Mouse (Mus musculus) thymus, adult 2 months (tissue): ENCODE measurements around the gene Gprin1. TPM values are rescaled to one million over a fixed set of nuclear protein-coding genes. Genes with fewer than 3 reads are reported as not detected.

Experiments
- DNase-seq: peaks from one replicate; pipeline ENCODE4 v3.0.0; 2021
- H3K27ac ChIP-seq: fragments of 200-500 bp; 2 replicates; pipeline ENCODE4 v1.5.1; 2012; ENCODE audit warnings: low read length, control low read depth; ENCODE audit not compliant: control insufficient read depth, insufficient read depth
- H3K27me3 ChIP-seq: fragments of 200-500 bp; 2 replicates; pipeline ENCODE4 v1.6.1; 2012; ENCODE audit warnings: mild to moderate bottlenecking, low read length, moderate library complexity, mixed read lengths; ENCODE audit not compliant: control insufficient read depth, insufficient read depth
- H3K36me3 ChIP-seq: fragments of 200-500 bp; 2 replicates; pipeline ENCODE4 v1.6.1; 2012; ENCODE audit warnings: mild to moderate bottlenecking, low read length, moderate library complexity; ENCODE audit not compliant: control insufficient read depth, insufficient read depth
- H3K4me1 ChIP-seq: fragments of 200-500 bp; replicated peaks from 2 replicates; pipeline ENCODE4 v1.6.1; 2012; ENCODE audit warnings: low read length; ENCODE audit not compliant: control insufficient read depth, insufficient read depth
- H3K4me3 ChIP-seq: fragments of 200-500 bp; 2 replicates; pipeline ENCODE4 v1.5.1; 2012; ENCODE audit warnings: mild to moderate bottlenecking, low read length, control low read depth, moderate library complexity; ENCODE audit not compliant: control insufficient read depth, insufficient read depth
- CTCF ChIP-seq: fragments of 200-500 bp; IDR thresholded peaks from 2 replicates; pipeline ENCODE4 v1.5.1; 2012; ENCODE audit warnings: mild to moderate bottlenecking, control low read depth, low read length, moderate library complexity, borderline replicate concordance; ENCODE audit not compliant: control insufficient read depth, poor library complexity, insufficient read depth; ENCODE audit errors: extremely low read depth
- POLR2A ChIP-seq: fragments of 200-500 bp; IDR thresholded peaks from 2 replicates; pipeline ENCODE4 v1.6.1; 2012; ENCODE audit warnings: mild to moderate bottlenecking, low read length, control low read depth, moderate library complexity; ENCODE audit not compliant: control insufficient read depth, poor library complexity, insufficient read depth; ENCODE audit errors: extremely low read depth
- WGBS: fragments of 180-500 bp; shearing (Covaris S2); methylation state at CpG from one replicate; pipeline ENCODE4 v1.1.7; 2018; 5-methylcytosine and 5-hydroxymethylcytosine counted together
- polyA plus RNA-seq: library from polyadenylated mRNA; depleted of rRNA; stranded (reverse); fragments of >200 nt; gene quantifications from 2 replicates; pipeline ENCODE4 v1.2.3, GENCODE M21; 2012; rRNA removed

The Gprin1 gene
- polyA plus RNA-seq = 0.18 and 0.19 TPM in 2 replicates

DNA sequence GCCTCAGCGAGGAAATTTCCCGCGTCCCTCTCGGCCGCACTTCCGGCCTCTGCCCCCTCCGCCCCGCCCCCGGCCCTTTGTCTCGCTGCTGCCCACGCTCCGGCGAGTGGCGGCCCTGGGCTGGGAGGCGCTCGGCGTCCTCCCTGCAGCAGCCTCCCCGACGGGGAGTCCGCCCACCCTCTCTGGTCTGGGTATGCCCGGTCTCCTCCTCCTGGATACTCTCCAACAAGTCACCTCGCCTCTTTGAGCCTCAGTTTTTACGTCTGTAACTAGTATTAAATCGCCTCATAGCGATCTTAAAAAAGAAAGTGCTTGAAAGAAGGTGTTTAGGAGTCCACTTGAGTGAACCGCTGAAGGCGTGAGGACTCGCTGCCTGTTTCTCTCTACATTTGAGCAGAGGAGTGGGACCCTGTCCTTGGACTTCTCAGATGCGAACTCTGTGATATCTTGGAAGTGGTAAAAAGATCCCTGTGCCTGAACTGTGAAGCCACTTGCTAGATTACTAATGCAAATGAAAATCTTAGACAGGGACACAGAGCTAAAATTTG, at the start of gene Gprin1:
Gene Gprin1, minus strand, starts transcription at position 11 of the 548 bp plus-strand sequence.
- WGBS = 9% methylated on average over 29 of the region's 29 CpGs
- Histone ChIP-seq H3K27ac (no peak within 1 kb of the TSS), H3K4me1 (peaks cover 6% of the 10 kb centered on the region), H3K36me3 (no peaks in the 10 kb centered on the region), H3K4me3 (no peak within 1 kb of the TSS), H3K27me3 (peaks cover 7% of the 10 kb centered on the region; the same call in 1 of the 2 replicates)
- TF ChIP-seq POLR2A (no peak), CTCF (no peak)
- no peak for DNase-seq

DNA sequence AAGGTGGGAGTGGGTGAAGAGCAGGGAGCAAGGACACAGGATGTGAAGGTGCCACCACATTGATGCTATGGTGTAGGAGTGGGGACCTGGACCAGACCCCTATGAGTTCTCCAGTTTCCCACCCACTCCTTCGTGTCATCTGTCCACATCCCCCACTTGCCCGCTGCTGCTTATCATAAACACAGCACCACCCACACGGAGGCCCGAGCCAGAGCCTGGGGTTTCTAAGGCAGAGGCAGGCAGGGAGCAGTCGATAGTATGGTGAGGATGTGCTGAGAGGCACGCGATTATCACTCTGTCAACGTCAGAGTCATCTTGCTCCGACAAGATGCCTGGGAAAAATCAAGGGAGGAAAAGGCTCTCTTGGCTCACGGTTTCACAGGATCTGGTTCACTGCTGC, 49.1 kb upstream of the Gprin1 start:
- Histone ChIP-seq H3K27ac (no peak overlapping the region), H3K27me3 (no peaks in the 10 kb centered on the region), H3K4me1 (no peaks in the 10 kb centered on the region), H3K4me3 (no peak overlapping the region), H3K36me3 (no peaks in the 10 kb centered on the region)
- TF ChIP-seq CTCF = no peak
- no peak for TF ChIP-seq POLR2A
- no peak for DNase-seq
- 81% methylated on average over 10 of the region's 10 CpGs for WGBS

DNA sequence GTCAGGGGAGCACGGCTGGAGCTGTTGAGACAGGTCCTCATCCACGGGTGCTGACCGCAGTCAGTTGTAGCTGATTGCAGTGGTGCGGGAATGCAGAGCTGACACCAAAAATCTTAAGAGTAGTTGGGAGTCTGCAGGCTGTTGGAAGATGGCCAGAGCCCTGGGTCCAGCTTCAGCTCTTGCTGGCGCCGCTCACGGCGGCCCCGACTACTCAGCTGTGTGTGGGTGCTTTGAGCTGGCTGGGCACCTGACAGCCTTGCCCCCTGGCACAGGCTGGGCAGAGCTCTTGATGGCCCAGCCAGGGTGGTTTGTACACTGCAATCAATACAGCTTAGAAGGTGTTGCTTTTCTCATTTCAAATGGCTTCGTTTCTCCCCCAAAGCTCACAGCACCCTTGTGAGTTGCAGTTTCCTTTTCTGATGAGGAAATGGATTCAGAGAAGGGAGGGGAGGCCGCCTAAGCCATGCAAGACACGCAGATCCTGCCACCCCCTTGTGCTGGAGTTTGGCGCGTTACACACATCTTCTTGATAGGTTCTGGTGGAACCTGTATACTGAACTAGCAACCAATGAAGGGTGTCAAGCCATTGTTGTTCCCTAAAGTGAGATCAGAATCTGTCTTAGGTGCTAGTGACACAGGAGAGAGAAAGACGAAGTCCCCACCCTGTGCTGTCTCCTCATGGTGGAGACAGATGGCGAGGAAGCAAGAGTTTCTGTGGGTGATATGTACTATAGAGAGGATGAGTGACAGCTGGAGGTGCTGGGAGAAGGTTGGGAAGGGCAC, 48.4 kb upstream of the Gprin1 start:
- H3K36me3 ChIP-seq = no peaks in the 10 kb centered on the region
- H3K27me3 ChIP-seq = no peaks in the 10 kb centered on the region
- TF ChIP-seq CTCF (no peak), POLR2A (no peak)
- 72% methylated on average over 16 of the region's 16 CpGs for WGBS
- no peaks in the 10 kb centered on the region for H3K4me1 ChIP-seq
- DNase-seq = no peak
- H3K4me3 ChIP-seq = no peak overlapping the region
- H3K27ac ChIP-seq = no peak overlapping the region

DNA sequence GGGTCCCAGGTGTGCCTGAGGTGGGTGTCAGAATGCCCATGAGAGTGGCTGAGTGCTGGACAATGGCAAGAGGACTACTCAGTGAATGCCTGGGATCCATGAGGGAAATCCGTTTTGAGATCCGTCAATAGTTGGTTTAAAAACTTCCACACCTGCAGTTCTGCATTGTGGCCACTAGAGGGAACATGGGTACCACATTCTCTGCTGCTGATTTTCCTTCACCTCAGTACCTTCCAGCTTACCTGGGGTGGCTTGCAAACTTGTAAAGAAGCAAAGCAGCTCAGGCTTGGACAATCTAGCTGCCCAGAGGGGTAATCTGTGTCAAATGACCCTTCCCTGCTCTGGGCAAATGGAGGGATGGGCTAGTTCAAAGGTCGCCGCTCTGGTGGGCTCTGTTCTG, 47.7 kb upstream of the Gprin1 start:
- no peak for TF ChIP-seq POLR2A
- TF ChIP-seq CTCF = no peak
- Histone ChIP-seq H3K27me3 (no peaks in the 10 kb centered on the region), H3K4me1 (no peaks in the 10 kb centered on the region), H3K4me3 (no peak overlapping the region), H3K27ac (no peak overlapping the region), H3K36me3 (no peaks in the 10 kb centered on the region)
- WGBS = 41% methylated on average over 4 of the region's 4 CpGs
- DNase-seq = peak; percentile 18

DNA sequence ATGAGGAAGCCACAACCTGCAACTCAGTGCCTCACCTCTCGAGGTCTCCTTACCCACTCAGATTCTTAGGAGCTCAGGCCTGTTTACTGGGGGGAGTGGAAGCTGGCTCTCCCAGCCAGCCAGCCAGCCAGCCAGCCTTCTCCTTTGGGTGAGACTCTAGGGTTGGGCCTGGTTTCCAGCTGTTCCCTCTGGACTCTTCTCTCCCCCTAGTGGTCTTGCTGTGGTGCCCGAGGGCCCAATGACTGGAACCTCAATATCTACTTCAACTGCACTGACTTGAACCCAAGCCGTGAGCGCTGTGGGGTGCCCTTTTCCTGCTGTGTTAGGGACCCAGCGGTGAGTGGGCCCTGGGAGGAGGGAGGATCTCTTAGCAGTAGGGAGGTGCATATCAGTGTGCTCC, 45.2 kb upstream of the Gprin1 start:
- WGBS = 53% methylated on average over 5 of the region's 5 CpGs
- Histone ChIP-seq H3K4me3 (no peak overlapping the region), H3K27me3 (peaks cover 4% of the 10 kb centered on the region; the same call in 1 of the 2 replicates), H3K4me1 (0 out of 2 replicates have a peak, but pooled peaks cover 2% of the 10 kb centered on the region), H3K36me3 (no peaks in the 10 kb centered on the region), H3K27ac (no peak overlapping the region)
- TF ChIP-seq CTCF = no peak
- TF ChIP-seq POLR2A = no peak
- no peak for DNase-seq

DNA sequence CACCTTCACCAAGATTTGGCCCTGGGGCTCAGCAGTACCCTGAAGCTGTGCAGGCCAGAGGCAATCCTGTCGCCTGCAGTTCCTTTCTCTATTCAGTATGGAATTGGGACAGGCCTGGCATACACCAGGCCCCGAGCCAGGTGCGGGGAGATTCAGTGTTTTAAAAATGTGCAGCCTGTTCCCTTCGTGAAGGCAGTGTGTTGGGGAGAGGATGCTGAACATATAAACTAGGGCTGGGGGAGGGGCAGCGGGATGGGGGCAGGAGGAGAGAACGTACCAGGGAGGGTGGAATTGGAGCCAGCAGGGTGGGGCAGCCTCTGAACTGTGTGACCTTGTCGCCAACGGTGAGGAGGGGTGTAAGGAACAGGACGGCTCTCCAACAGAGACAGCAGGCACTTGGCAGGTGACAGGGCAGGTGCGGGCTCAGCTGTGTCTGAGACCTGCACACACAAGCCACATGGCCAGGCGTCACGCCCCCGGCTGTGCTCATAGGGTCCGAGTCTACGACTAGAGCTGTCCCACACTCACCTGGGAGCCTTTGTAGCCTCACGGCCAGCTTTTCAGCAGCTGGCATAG, 44.4 kb upstream of the Gprin1 start:
- H3K4me1 ChIP-seq = peaks cover 7% of the 10 kb centered on the region
- peaks cover 6% of the 10 kb centered on the region for H3K27me3 ChIP-seq
- no peaks in the 10 kb centered on the region for H3K36me3 ChIP-seq
- 87% methylated on average over 16 of the region's 16 CpGs for WGBS
- DNase-seq = no peak
- H3K27ac ChIP-seq = no peak overlapping the region
- TF ChIP-seq POLR2A (no peak), CTCF (no peak)
- no peak overlapping the region for H3K4me3 ChIP-seq
